ENCODE assay signal across 33 mouse cellular contexts in genomic region chr5:108347843-108348242, GRCm38 (mm10). TPM values are rescaled to one million over a fixed set of nuclear protein-coding genes. Genes with fewer than 3 reads are reported as not detected.
A peak's percentile ranks its signal among the peaks of the same experiment; 100 is the strongest.
DNase-seq lines count a peak whose midpoint lies in the region; ATAC-seq and TF ChIP-seq lines count a peak whose summit lies in the region.
"Had no signal": no experiment of that assay in that cellular context is flagged by ENCODE, and none has a peak within 500 bp of the region (broad histone marks: within the 10 kb centered on the region; RNA-seq: fewer than 3 reads in every experiment).

No protein-coding gene starts in this region.

- peak; percentile 32; the same call in 1 of the 2 replicates for TF ChIP-seq CTCF in midbrain, postnatal 0 days (IDR thresholded peaks at IDR 0.05)

- H3K9ac ChIP-seq in midbrain, postnatal 0 days (replicated peaks; ENCODE audit: low read length, poor library complexity, severe bottlenecking), result no peak overlapping the region
- no peak overlapping the region for H3K9ac ChIP-seq in midbrain, embryonic 16.5 days (ENCODE audit: low read depth, low read length)
- H3K9ac ChIP-seq: embryonic facial prominence, embryonic 13.5 days; forebrain, embryonic 12.5 days; forebrain, embryonic 15.5 days; heart, embryonic 13.5 days; hindbrain, embryonic 12.5 days; hindbrain, embryonic 15.5 days had no signal

- H3K9me3 ChIP-seq in midbrain, postnatal 0 days (ENCODE audit: low read length), result no peaks in the 10 kb centered on the region
- no peaks in the 10 kb centered on the region for H3K9me3 ChIP-seq in midbrain, embryonic 10.5 days (replicated peaks)
- H3K9me3 ChIP-seq in midbrain, embryonic 16.5 days (replicated peaks; ENCODE audit: control insufficient read depth, low read length, poor library complexity, severe bottlenecking), result no peaks in the 10 kb centered on the region
- H3K9me3 ChIP-seq: embryonic facial prominence, embryonic 10.5 days; embryonic facial prominence, embryonic 13.5 days; forebrain, embryonic 12.5 days; forebrain, embryonic 15.5 days; heart, embryonic 10.5 days; hindbrain, embryonic 12.5 days; hindbrain, embryonic 15.5 days had no signal

- H3K4me2 ChIP-seq in midbrain, postnatal 0 days (ENCODE audit: low read depth, low read length, poor library complexity, severe bottlenecking), result no peak overlapping the region
- H3K4me2 ChIP-seq in midbrain, embryonic 16.5 days (ENCODE audit: low read length), result no peak overlapping the region
- H3K4me2 ChIP-seq: embryonic facial prominence, embryonic 13.5 days; forebrain, embryonic 12.5 days; forebrain, embryonic 15.5 days; heart, embryonic 13.5 days; hindbrain, embryonic 12.5 days; hindbrain, embryonic 15.5 days had no signal

- H3K36me3 ChIP-seq in midbrain, postnatal 0 days (ENCODE audit: insufficient read depth, low read length), result peaks cover 36% of the 10 kb centered on the region
- H3K36me3 ChIP-seq in midbrain, embryonic 10.5 days, result peaks cover 61% of the 10 kb centered on the region
- H3K36me3 ChIP-seq in midbrain, embryonic 16.5 days (ENCODE audit: control insufficient read depth, insufficient read depth, low read length), result peaks cover 10% of the 10 kb centered on the region

- peak; percentile 53 for DNase-seq in heart, adult 11 months
- DNase-seq in heart, postnatal 14 days, result no peak
- no peak for DNase-seq in midbrain, postnatal 0 days (ENCODE audit: low spot score)
- no peak for DNase-seq in midbrain, embryonic 10.5 days (ENCODE audit: low spot score)
- DNase-seq in brain, adult 2 months (ENCODE audit: low read depth, low spot score), result peak; percentile 35
- DNase-seq: adrenal gland, postnatal 10 days; adrenal gland, postnatal 36 days; cerebellum, adult 11 months; cerebellum, adult 2 months; cerebellum, adult 9-11 months; cerebellum, postnatal 25 days; embryo, embryonic 11 days; gastrocnemius, postnatal 25 days; heart, adult 2 months had no signal

- no peaks in the 10 kb centered on the region for H3K27me3 ChIP-seq in midbrain, postnatal 0 days (ENCODE audit: insufficient read depth, low read length)
- H3K27me3 ChIP-seq in midbrain, embryonic 10.5 days (ENCODE audit: low read depth, poor library complexity, severe bottlenecking), result no peaks in the 10 kb centered on the region
- H3K27me3 ChIP-seq in midbrain, embryonic 16.5 days (ENCODE audit: control insufficient read depth, insufficient read depth, low read depth, low read length), result no peaks in the 10 kb centered on the region
- H3K27me3 ChIP-seq: embryonic facial prominence, embryonic 13.5 days; forebrain, embryonic 12.5 days; forebrain, embryonic 15.5 days; heart, embryonic 13.5 days; hindbrain, embryonic 12.5 days; hindbrain, embryonic 15.5 days; Patski had no signal

- no peak for ATAC-seq in midbrain, postnatal 0 days (ENCODE audit: low FRiP score)
- ATAC-seq in midbrain, embryonic 16.5 days, result no peak
- ATAC-seq: CD4-positive, CD25-positive, alpha-beta regulatory T cell, adult 4 months; forebrain, embryonic 15.5 days; intestine, postnatal 0 days; Patski had no signal

- intact Hi-C loops in heart, postnatal 14 days (cut with DNase I), result no loop called here

- H3K4me3 ChIP-seq in midbrain, postnatal 0 days (ENCODE audit: low read depth, low read length), result no peak overlapping the region
- H3K4me3 ChIP-seq in midbrain, embryonic 10.5 days, result no peak overlapping the region
- no peak overlapping the region for H3K4me3 ChIP-seq in midbrain, embryonic 16.5 days (ENCODE audit: low read depth, low read length)
- H3K4me3 ChIP-seq: embryonic facial prominence, embryonic 10.5 days; embryonic facial prominence, embryonic 13.5 days; erythroblast, embryonic 14.5 days; forebrain, embryonic 12.5 days; forebrain, embryonic 15.5 days; heart, adult 2 months; heart, embryonic 10.5 days; heart, embryonic 13.5 days; hindbrain, embryonic 12.5 days; hindbrain, embryonic 15.5 days had no signal

- WGBS in midbrain, postnatal 0 days, result 89% methylated on average over 6 of the region's 6 CpGs
- 89% methylated on average over 6 of the region's 6 CpGs for whole genome bisulfite sequencing in midbrain, embryonic 10.5 days
- WGBS in midbrain, embryonic 16.5 days, result 90% methylated on average over 6 of the region's 6 CpGs

- H3K4me1 ChIP-seq in midbrain, postnatal 0 days (ENCODE audit: insufficient read depth, low read length), result no peaks in the 10 kb centered on the region
- no peaks in the 10 kb centered on the region for H3K4me1 ChIP-seq in midbrain, embryonic 10.5 days
- no peaks in the 10 kb centered on the region for H3K4me1 ChIP-seq in midbrain, embryonic 16.5 days (ENCODE audit: control insufficient read depth, insufficient read depth, low read length)
- H3K4me1 ChIP-seq: embryonic facial prominence, embryonic 10.5 days; embryonic facial prominence, embryonic 13.5 days; forebrain, embryonic 12.5 days; forebrain, embryonic 15.5 days; heart, embryonic 10.5 days; hindbrain, embryonic 12.5 days; hindbrain, embryonic 15.5 days had no signal

- H3K27ac ChIP-seq in midbrain, postnatal 0 days (ENCODE audit: low read depth, low read length), result no peak overlapping the region
- no peak overlapping the region for H3K27ac ChIP-seq in midbrain, embryonic 10.5 days (replicated peaks)
- H3K27ac ChIP-seq in midbrain, embryonic 16.5 days (ENCODE audit: low read length), result no peak overlapping the region
- H3K27ac ChIP-seq: embryonic facial prominence, embryonic 10.5 days; embryonic facial prominence, embryonic 13.5 days; forebrain, embryonic 12.5 days; forebrain, embryonic 15.5 days; heart, adult 2 months; heart, embryonic 10.5 days; heart, embryonic 13.5 days; hindbrain, embryonic 12.5 days; hindbrain, embryonic 15.5 days had no signal

RNA-seq across cellular contexts. Expression of gene Gm42517, which starts 19.9 kb away (rescaled TPM):
- total RNA-seq in heart, postnatal 14 days (2021), result under 1 TPM; 0.24 to 0.41 TPM
- 96.8 and 116 TPM in 2 replicates for total RNA-seq in midbrain, postnatal 0 days (2014; rRNA removed)
- 4.6 and 5.7 TPM in 2 replicates for polyA plus RNA-seq in midbrain, postnatal 0 days (2015; fragmentation: Nextera tagmentation; extraction: Ambion mirVana)
- 0.07 TPM in 1 of 2 replicates, not detected in the other for polyA plus RNA-seq in midbrain, embryonic 10.5 days (2016; fragmentation: Nextera tagmentation; extraction: Ambion mirVana)
- 2.2 and 2.6 TPM in 2 replicates for polyA plus RNA-seq in midbrain, embryonic 16.5 days (2015; fragmentation: Nextera tagmentation; extraction: Ambion mirVana)
- total RNA-seq: hematopoietic stem cell, adult 5-6 weeks had no signal
- polyA plus RNA-seq: CD4-positive, CD25-positive, alpha-beta regulatory T cell, adult 4 months; embryonic facial prominence, embryonic 10.5 days; forebrain, embryonic 12.5 days; heart, embryonic 13.5 days; heart, embryonic 16.5 days; intestine, embryonic 14.5 days had no signal

RNA-seq across cellular contexts. Expression of gene Pigg, which starts 35.4 kb away (rescaled TPM):
- 1 to 10 TPM; 8.0 to 8.5 TPM for total RNA-seq in heart, postnatal 14 days (2021)
- total RNA-seq in midbrain, postnatal 0 days (2014; rRNA removed), result 6.5 and 6.8 TPM in 2 replicates
- 2.2 and 2.4 TPM in 2 replicates for polyA plus RNA-seq in midbrain, postnatal 0 days (2015; fragmentation: Nextera tagmentation; extraction: Ambion mirVana)
- polyA plus RNA-seq in midbrain, embryonic 10.5 days (2016; fragmentation: Nextera tagmentation; extraction: Ambion mirVana), result 6.1 and 7.5 TPM in 2 replicates
- polyA plus RNA-seq in midbrain, embryonic 16.5 days (2015; fragmentation: Nextera tagmentation; extraction: Ambion mirVana), result 5.5 and 6.6 TPM in 2 replicates

RNA-seq across cellular contexts. Expression of gene Pde6b, which starts 40.3 kb away (rescaled TPM):
- total RNA-seq in heart, postnatal 14 days (2021), result not detected
- total RNA-seq in midbrain, postnatal 0 days (2014; rRNA removed), result not detected in 2 replicates
- polyA plus RNA-seq in midbrain, postnatal 0 days (2015; fragmentation: Nextera tagmentation; extraction: Ambion mirVana), result 0.12 TPM in 1 of 2 replicates, not detected in the other
- polyA plus RNA-seq in midbrain, embryonic 10.5 days (2016; fragmentation: Nextera tagmentation; extraction: Ambion mirVana), result 0.16 and 0.53 TPM in 2 replicates
- 0.30 and 0.57 TPM in 2 replicates for polyA plus RNA-seq in midbrain, embryonic 16.5 days (2015; fragmentation: Nextera tagmentation; extraction: Ambion mirVana)
- total RNA-seq: adrenal gland, adult 18-20 months; adrenal gland, postnatal 10 days; adrenal gland, postnatal 36 days; gastrocnemius, adult 8-10 months; gastrocnemius, postnatal 25 days; heart, adult 2 months; heart, postnatal 25 days had no signal
- polyA plus RNA-seq: erythroblast, embryonic 14.5 days; forebrain, embryonic 12.5 days; forebrain, embryonic 15.5 days; heart, adult 2 months had no signal

Comparison
In these comparisons a context has a peak if more than half of its experiments do, and no peak if none do; other contexts are left out.
1. DNase-seq: peak in heart, adult 11 months (single experiment) and brain, adult 2 months (single experiment); none in heart, postnatal 14 days (0 of 2), midbrain, postnatal 0 days (single experiment) and midbrain, embryonic 10.5 days (single experiment).